Mouse (Mus musculus) myocyte (in vitro differentiated cells): ENCODE results near the gene Ncstn. TPM values are rescaled to one million over a fixed set of nuclear protein-coding genes. Genes with fewer than 3 reads are reported as not detected.

ENCODE experiments used
- H3K27me3 ChIP-seq: one replicate; pipeline ENCODE4 v1.6.1; 2011; ENCODE audit not compliant: control insufficient read depth, insufficient read depth, insufficient read length
- H3K36me3 ChIP-seq: one replicate; pipeline ENCODE4 v1.6.1; 2011; ENCODE audit not compliant: control insufficient read depth, insufficient read depth
- H3K4me2 ChIP-seq: one replicate; pipeline ENCODE4 v1.6.1; 2011; ENCODE audit warnings: low read depth, control low read depth
- H3K4me3 ChIP-seq: one replicate; pipeline ENCODE4 v1.5.1; 2011; ENCODE audit warnings: mild to moderate bottlenecking, control low read depth, moderate library complexity
- H3K79me2 ChIP-seq: one replicate; pipeline ENCODE4 v1.6.1; 2011; ENCODE audit not compliant: control insufficient read depth, insufficient read depth
- H3ac ChIP-seq: one replicate; pipeline ENCODE4 v1.6.1; 2011; ENCODE audit not compliant: control insufficient read depth, insufficient read length
- CEBPB ChIP-seq: IDR thresholded peaks from 2 replicates; pipeline ENCODE4 v1.6.1; 2011; ENCODE audit warnings: mild to moderate bottlenecking, moderate library complexity; ENCODE audit not compliant: poor library complexity, insufficient read depth, severe bottlenecking
- E2F4 ChIP-seq: IDR thresholded peaks from one replicate; pipeline ENCODE4 v1.6.1; 2011; ENCODE audit warnings: mild to moderate bottlenecking, control low read depth, moderate library complexity; ENCODE audit not compliant: insufficient read depth
- MAX ChIP-seq: IDR thresholded peaks from one replicate; pipeline ENCODE4 v1.6.1; 2011; ENCODE audit warnings: low read depth, mild to moderate bottlenecking, control low read depth
- MYOD1 ChIP-seq, 3 experiments: IDR thresholded peaks; one replicate each; pipeline ENCODE4 v1.6.1; 2011; ENCODE audit warnings: control low read depth in 2 of 3, low read depth in 2 of 3, mild to moderate bottlenecking in 2 of 3, moderate library complexity in 1 of 3; ENCODE audit not compliant: insufficient read length in 2 of 3, control insufficient read depth in 1 of 3
- MYOG ChIP-seq, 3 experiments: IDR thresholded peaks; one replicate each; pipeline ENCODE4 v1.6.1; 2011; ENCODE audit warnings: control low read depth in 2 of 3, low read depth in 2 of 3, mild to moderate bottlenecking in 2 of 3; ENCODE audit not compliant: insufficient read length in 2 of 3, control insufficient read depth in 1 of 3, insufficient read depth in 1 of 3
- POLR2A ChIP-seq: IDR thresholded peaks from one replicate; pipeline ENCODE4 v1.6.1; 2011; ENCODE audit warnings: low read depth, mild to moderate bottlenecking, control low read depth, moderate library complexity; ENCODE audit not compliant: insufficient read length
- POLR2AphosphoS2 ChIP-seq: IDR thresholded peaks from one replicate; pipeline ENCODE4 v1.6.1; 2011; ENCODE audit warnings: low read depth, control low read depth; ENCODE audit not compliant: insufficient read length
- REST ChIP-seq: IDR thresholded peaks from one replicate; pipeline ENCODE4 v1.6.1; 2011; ENCODE audit warnings: mild to moderate bottlenecking, control low read depth, moderate library complexity; ENCODE audit not compliant: insufficient read depth, insufficient read length
- SRF ChIP-seq: IDR thresholded peaks from one replicate; pipeline ENCODE4 v1.6.1; 2011; ENCODE audit warnings: low read depth; ENCODE audit not compliant: control insufficient read depth, insufficient read length
- TCF12 ChIP-seq: IDR thresholded peaks from one replicate; pipeline ENCODE4 v1.6.1; 2011; ENCODE audit warnings: mild to moderate bottlenecking, control low read depth; ENCODE audit not compliant: poor library complexity, insufficient read depth, severe bottlenecking
- TCF3 ChIP-seq: IDR thresholded peaks from one replicate; pipeline ENCODE4 v1.6.1; 2011; ENCODE audit warnings: low read depth, control low read depth; ENCODE audit not compliant: insufficient read length
- USF1 ChIP-seq: IDR thresholded peaks from one replicate; pipeline ENCODE4 v1.6.1; 2011; ENCODE audit warnings: low read depth, mild to moderate bottlenecking, control low read depth, moderate library complexity
- polyA plus RNA-seq: library from polyadenylated mRNA; unstranded; fragments of >200 nt; fragmentation: generic; extraction: Trizol; gene quantifications from one replicate; pipeline ENCODE4 v1.2.1, GENCODE M21; 2012; ENCODE audit warnings: missing spikeins

Ncstn gene
- polyA plus RNA-seq, 1 experiment: 49.7 TPM

GRCm38 (mm10) chr1:172049131-172049782 lies 33.3 kb downstream of the Ncstn start:
- no peak for TF ChIP-seq CEBPB
- peak in 1 of 3 experiments; percentile 4 for TF ChIP-seq MYOG (IDR thresholded peaks at IDR 0.05; ENCODE audit: control insufficient read depth in 1 of 3, insufficient read depth in 1 of 3, insufficient read length in 2 of 3, low read depth in 2 of 3)
- H3K4me3 ChIP-seq: no peak overlapping the region
- H3ac ChIP-seq: no peak overlapping the region
- peak overlapping the region; percentile 66 for H3K4me2 ChIP-seq
- no peaks in the 10 kb centered on the region for H3K36me3 ChIP-seq
- peaks cover 4% of the 10 kb centered on the region for H3K27me3 ChIP-seq
- no peaks in the 10 kb centered on the region for H3K79me2 ChIP-seq

GRCm38 (mm10) chr1:172048241-172048734 lies 34.3 kb downstream of the Ncstn start:
- Histone ChIP-seq H3K27me3 (peaks cover 4% of the 10 kb centered on the region), H3K79me2 (no peaks in the 10 kb centered on the region), H3K4me3 (no peak overlapping the region), H3ac (no peak overlapping the region), H3K36me3 (no peaks in the 10 kb centered on the region), H3K4me2 (no peak overlapping the region)
- TF ChIP-seq MAX: no peak
- no peak for TF ChIP-seq E2F4
- TF ChIP-seq TCF12: no peak
- TF ChIP-seq SRF: no peak
- TF ChIP-seq CEBPB: no peak
- TF ChIP-seq REST: no peak
- no peak for TF ChIP-seq MYOG (IDR thresholded peaks at IDR 0.05; ENCODE audit: control insufficient read depth in 1 of 3, insufficient read depth in 1 of 3, insufficient read length in 2 of 3, low read depth in 2 of 3)
- no peak for TF ChIP-seq POLR2A
- no peak for TF ChIP-seq MYOD1 (IDR thresholded peaks at IDR 0.05; ENCODE audit: control insufficient read depth in 1 of 3, insufficient read length in 2 of 3, low read depth in 2 of 3)
- no peak for TF ChIP-seq USF1
- no peak for TF ChIP-seq TCF3
- no peak for TF ChIP-seq POLR2AphosphoS2

GRCm38 (mm10) chr1:172046938-172047337 lies 35.7 kb downstream of the Ncstn start:
- TF ChIP-seq REST (no peak), TCF12 (no peak), POLR2AphosphoS2 (no peak), CEBPB (no peak), SRF (no peak), E2F4 (no peak), USF1 (no peak), TCF3 (no peak), MYOD1 (IDR thresholded peaks at IDR 0.05; ENCODE audit: control insufficient read depth in 1 of 3, insufficient read length in 2 of 3, low read depth in 2 of 3) (no peak), MYOG (IDR thresholded peaks at IDR 0.05; ENCODE audit: control insufficient read depth in 1 of 3, insufficient read depth in 1 of 3, insufficient read length in 2 of 3, low read depth in 2 of 3) (no peak)
- Histone ChIP-seq H3ac (no peak overlapping the region), H3K27me3 (peaks cover 4% of the 10 kb centered on the region), H3K4me2 (peak overlapping the region; percentile 36), H3K79me2 (no peaks in the 10 kb centered on the region), H3K36me3 (no peaks in the 10 kb centered on the region), H3K4me3 (no peak overlapping the region)

- Histone ChIP-seq H3K36me3 (no peaks in the 10 kb centered on the region), H3K27me3 (peaks cover 4% of the 10 kb centered on the region), H3K79me2 (no peaks in the 10 kb centered on the region), H3ac (no peak overlapping the region), H3K4me2 (no peak overlapping the region), H3K4me3 (no peak overlapping the region)
- no peak for TF ChIP-seq REST
- no peak for TF ChIP-seq TCF12
- TF ChIP-seq POLR2AphosphoS2: no peak
- TF ChIP-seq TCF3: no peak
- no peak for TF ChIP-seq MYOD1 (IDR thresholded peaks at IDR 0.05; ENCODE audit: control insufficient read depth in 1 of 3, insufficient read length in 2 of 3, low read depth in 2 of 3)
- no peak for TF ChIP-seq SRF
- TF ChIP-seq E2F4: no peak
- TF ChIP-seq USF1: no peak
- TF ChIP-seq POLR2A: no peak
- no peak for TF ChIP-seq MAX
These were observed 36.2 kb downstream of the Ncstn start for GRCm38 (mm10) chr1:172046410-172046809.

GRCm38 (mm10) chr1:172029914-172030313 lies 52.7 kb downstream of the Ncstn start:
- Histone ChIP-seq H3K27me3 (no peaks in the 10 kb centered on the region), H3K79me2 (no peaks in the 10 kb centered on the region), H3K4me2 (peak overlapping the region; percentile 48)

More at GRCm38 (mm10) chr1:172029914-172030313, 52.7 kb downstream of the Ncstn start:
- no peak overlapping the region for H3K4me3 ChIP-seq
- H3ac ChIP-seq: no peak overlapping the region
- TF ChIP-seq USF1: no peak
- TF ChIP-seq MAX: no peak
- no peak for TF ChIP-seq POLR2A
- TF ChIP-seq E2F4: no peak
- TF ChIP-seq REST: no peak
- no peak for TF ChIP-seq POLR2AphosphoS2
- TF ChIP-seq MYOD1 (IDR thresholded peaks at IDR 0.05; ENCODE audit: control insufficient read depth in 1 of 3, insufficient read length in 2 of 3, low read depth in 2 of 3): no peak
- no peak for TF ChIP-seq TCF12
- TF ChIP-seq MYOG (IDR thresholded peaks at IDR 0.05; ENCODE audit: control insufficient read depth in 1 of 3, insufficient read depth in 1 of 3, insufficient read length in 2 of 3, low read depth in 2 of 3): no peak
- TF ChIP-seq TCF3: no peak
- TF ChIP-seq SRF: no peak
- no peak for TF ChIP-seq CEBPB
- H3K36me3 ChIP-seq: no peaks in the 10 kb centered on the region
